Mouse (Mus musculus): ENCODE data around the gene Ccdc125. TPM values are rescaled to one million over a fixed set of nuclear protein-coding genes. Genes with fewer than 3 reads are reported as not detected.

Gene Ccdc125
- 2.3 TPM for polyA plus RNA-seq (2014; fragmentation: Illumina TruSeq; extraction: RNeasy Lipid Tissue Mini Kit (QIAGEN cat#74804); ENCODE audit: low replicate concordance)

GRCm38 (mm10) chr13:100669291-100670022, at the start of gene Ccdc125:
Ccdc125 (plus strand) TSS chr13:100669717.

GRCm38 (mm10) chr13:100650550-100651438, 18.7 kb upstream of the Ccdc125 start, which contains the start of the genes Ak6 and Rad17:
Ak6 (plus strand) TSS chr13:100650979.
Rad17 (minus strand) TSS chr13:100651051.

GRCm38 (mm10) chr13:100651439-100652186, 17.9 kb upstream of the Ccdc125 start, which contains the start of gene Taf9:
Taf9 (plus strand) TSS chr13:100651579.

GRCm38 (mm10) chr13:100730861-100731176, 61.3 kb downstream of the Ccdc125 start, which contains the start of gene Cdk7:
Cdk7 (minus strand) TSS chr13:100730939.

GRCm38 (mm10) chr13:100744036-100744744, 74.7 kb downstream of the Ccdc125 start, which contains the start of gene Mrps36:
Mrps36 (minus strand) TSS chr13:100744659.

Other genes starting within 250 kb of the Ccdc125 start
- 70.0 TPM for gene Naip1, start 216.8 kb upstream of the Ccdc125 start, polyA plus RNA-seq (2014; fragmentation: Illumina TruSeq; extraction: RNeasy Lipid Tissue Mini Kit (QIAGEN cat#74804); ENCODE audit: low replicate concordance)
- 70.8 TPM for gene Gtf2h2, start 177.1 kb upstream of the Ccdc125 start, polyA plus RNA-seq (2014; fragmentation: Illumina TruSeq; extraction: RNeasy Lipid Tissue Mini Kit (QIAGEN cat#74804); ENCODE audit: low replicate concordance)
- 147 TPM for gene Ocln, start 117.0 kb upstream of the Ccdc125 start, polyA plus RNA-seq (2014; fragmentation: Illumina TruSeq; extraction: RNeasy Lipid Tissue Mini Kit (QIAGEN cat#74804); ENCODE audit: low replicate concordance)
- gene Marveld2, start 52.7 kb upstream of the Ccdc125 start, polyA plus RNA-seq (2014; fragmentation: Illumina TruSeq; extraction: RNeasy Lipid Tissue Mini Kit (QIAGEN cat#74804); ENCODE audit: low replicate concordance), result 17.5 TPM
- 136 TPM for gene Ak6, start 18.7 kb upstream of the Ccdc125 start, polyA plus RNA-seq (2014; fragmentation: Illumina TruSeq; extraction: RNeasy Lipid Tissue Mini Kit (QIAGEN cat#74804); ENCODE audit: low replicate concordance)
- gene Rad17, start 18.7 kb upstream of the Ccdc125 start, polyA plus RNA-seq (2014; fragmentation: Illumina TruSeq; extraction: RNeasy Lipid Tissue Mini Kit (QIAGEN cat#74804); ENCODE audit: low replicate concordance), result 37.1 TPM
- gene Taf9, start 18.1 kb upstream of the Ccdc125 start, polyA plus RNA-seq (2014; fragmentation: Illumina TruSeq; extraction: RNeasy Lipid Tissue Mini Kit (QIAGEN cat#74804); ENCODE audit: low replicate concordance), result 7.7 TPM
- gene Cdk7, start 61.2 kb downstream of the Ccdc125 start, polyA plus RNA-seq (2014; fragmentation: Illumina TruSeq; extraction: RNeasy Lipid Tissue Mini Kit (QIAGEN cat#74804); ENCODE audit: low replicate concordance), result 36.7 TPM
- 154 TPM for gene Mrps36, start 74.9 kb downstream of the Ccdc125 start, polyA plus RNA-seq (2014; fragmentation: Illumina TruSeq; extraction: RNeasy Lipid Tissue Mini Kit (QIAGEN cat#74804); ENCODE audit: low replicate concordance)
- gene Cenph, start 106.2 kb downstream of the Ccdc125 start, polyA plus RNA-seq (2014; fragmentation: Illumina TruSeq; extraction: RNeasy Lipid Tissue Mini Kit (QIAGEN cat#74804); ENCODE audit: low replicate concordance), result 15.3 TPM
- gene Ccnb1, start 116.9 kb downstream of the Ccdc125 start, polyA plus RNA-seq (2014; fragmentation: Illumina TruSeq; extraction: RNeasy Lipid Tissue Mini Kit (QIAGEN cat#74804); ENCODE audit: low replicate concordance), result 34.0 TPM
- gene Slc30a5, start 163.7 kb downstream of the Ccdc125 start, polyA plus RNA-seq (2014; fragmentation: Illumina TruSeq; extraction: RNeasy Lipid Tissue Mini Kit (QIAGEN cat#74804); ENCODE audit: low replicate concordance), result 321 TPM

Data from small intestine, adult 10 weeks (tissue).